Mouse (Mus musculus) liver, postnatal 0 days (tissue): ENCODE data around the gene Fam98a.

Source experiments
- CTCF ChIP-seq: sonication (generic); IDR thresholded peaks from 2 replicates; pipeline ENCODE4 v1.5.1; 2016; ENCODE audit warnings: antibody characterized with exemption, low read depth
- EP300 ChIP-seq: IDR thresholded peaks from 2 replicates; pipeline ENCODE4 v1.6.1; 2016; ENCODE audit warnings: antibody characterized with exemption, low read depth, mild to moderate bottlenecking

DNA sequence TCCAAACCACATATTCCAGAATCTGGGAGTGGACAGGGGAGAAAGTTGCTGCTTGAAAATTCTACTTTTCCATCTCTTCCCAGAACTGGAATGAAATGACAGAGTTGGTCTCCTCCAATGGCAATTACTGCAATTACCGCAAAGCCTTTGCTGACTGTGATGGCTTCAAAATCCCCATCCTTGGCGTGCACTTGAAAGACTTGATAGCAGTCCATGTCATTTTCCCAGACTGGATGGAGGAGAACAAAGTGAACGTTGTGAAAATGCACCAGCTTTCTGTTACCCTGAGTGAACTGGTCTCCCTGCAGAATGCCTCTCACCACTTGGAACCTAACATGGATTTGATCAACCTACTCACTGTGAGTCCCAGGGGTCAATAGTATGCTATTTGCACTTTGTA, 48.7 kb downstream of the Fam98a start:
- TF ChIP-seq CTCF, result no peak
- TF ChIP-seq EP300, result no peak
